Mouse (Mus musculus) kidney, adult 8-10 months (tissue): ENCODE results near the gene Amotl2.

Experiments used
- DNase-seq, 2 experiments: peaks; one replicate each; pipeline ENCODE4 v3.0.0; 2022

Amotl2 gene

GRCm38 (mm10) chr9:102719936-102720566 lies 3.6 kb downstream of the Amotl2 start:
- DNase-seq, result no peak

GRCm38 (mm10) chr9:102720567-102721167 lies 4.2 kb downstream of the Amotl2 start:
- DNase-seq, result no peak

GRCm38 (mm10) chr9:102721406-102721978 lies 5.0 kb downstream of the Amotl2 start:
- no peak for DNase-seq

- DNase-seq, result peak in 1 of 2 experiments; percentile 22
These were observed 5.6 kb downstream of the Amotl2 start for GRCm38 (mm10) chr9:102722071-102722561.

- DNase-seq, result peak in 1 of 2 experiments; percentile 23
These were observed 6.3 kb downstream of the Amotl2 start for GRCm38 (mm10) chr9:102722750-102723149.

DNA sequence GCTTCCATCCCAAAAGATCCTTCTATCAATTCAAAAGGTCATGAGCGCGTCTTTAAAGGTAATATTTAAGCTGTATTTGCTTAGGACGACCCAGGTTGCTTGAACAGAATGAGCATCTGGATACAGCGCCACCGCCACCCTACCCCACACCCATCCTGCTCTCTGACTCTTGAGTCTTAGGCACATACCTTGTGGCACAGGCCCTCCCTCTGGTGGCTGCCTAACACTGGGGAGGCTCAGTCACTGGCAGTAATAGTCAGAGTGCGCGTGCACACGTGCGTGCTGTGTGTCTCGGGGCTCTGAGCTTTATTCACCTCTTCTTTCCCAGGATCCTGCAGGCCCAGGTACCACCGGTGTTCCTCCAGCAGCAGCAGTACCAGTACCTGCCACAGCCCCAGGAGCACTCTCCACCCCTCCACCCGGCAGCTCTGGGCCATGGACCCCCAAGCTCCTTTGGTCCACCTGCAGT lies 6.8 kb downstream of the Amotl2 start:
- peak in 1 of 2 experiments; percentile 55 for DNase-seq

DNA sequence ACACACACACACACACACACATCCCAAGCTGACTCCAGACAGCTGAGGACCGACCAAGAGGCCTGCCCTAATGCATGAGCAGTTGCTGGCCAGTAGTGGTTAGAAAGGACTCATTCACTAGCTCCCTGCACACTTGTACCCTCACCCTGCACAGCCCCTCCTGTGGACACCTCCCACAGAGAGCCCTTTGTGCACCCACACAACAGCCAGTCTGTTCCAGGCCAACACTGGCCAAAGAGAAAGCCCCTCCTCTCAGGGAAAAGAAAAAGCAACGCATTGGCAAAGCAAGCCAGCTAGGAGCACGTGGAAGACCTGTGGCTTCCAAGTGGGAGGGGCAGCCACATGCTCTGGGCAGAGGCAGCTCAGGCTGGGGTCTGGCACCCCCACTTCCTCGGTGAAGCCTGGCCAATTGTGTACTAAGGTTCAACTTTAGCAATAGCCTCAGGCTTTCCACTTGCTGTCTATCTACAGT lies 7.6 kb downstream of the Amotl2 start:
- DNase-seq, result peak; percentile 93 to 95

- DNase-seq, result peak in 1 of 2 experiments; percentile 22
These were observed 8.5 kb downstream of the Amotl2 start for GRCm38 (mm10) chr9:102724942-102725341.

GRCm38 (mm10) chr9:102725958-102726654 lies 9.6 kb downstream of the Amotl2 start:
- peak; percentile 94 to 96 for DNase-seq

- peak in 1 of 2 experiments; percentile 32 for DNase-seq
These were observed 10.3 kb downstream of the Amotl2 start for GRCm38 (mm10) chr9:102726811-102727210.

DNA sequence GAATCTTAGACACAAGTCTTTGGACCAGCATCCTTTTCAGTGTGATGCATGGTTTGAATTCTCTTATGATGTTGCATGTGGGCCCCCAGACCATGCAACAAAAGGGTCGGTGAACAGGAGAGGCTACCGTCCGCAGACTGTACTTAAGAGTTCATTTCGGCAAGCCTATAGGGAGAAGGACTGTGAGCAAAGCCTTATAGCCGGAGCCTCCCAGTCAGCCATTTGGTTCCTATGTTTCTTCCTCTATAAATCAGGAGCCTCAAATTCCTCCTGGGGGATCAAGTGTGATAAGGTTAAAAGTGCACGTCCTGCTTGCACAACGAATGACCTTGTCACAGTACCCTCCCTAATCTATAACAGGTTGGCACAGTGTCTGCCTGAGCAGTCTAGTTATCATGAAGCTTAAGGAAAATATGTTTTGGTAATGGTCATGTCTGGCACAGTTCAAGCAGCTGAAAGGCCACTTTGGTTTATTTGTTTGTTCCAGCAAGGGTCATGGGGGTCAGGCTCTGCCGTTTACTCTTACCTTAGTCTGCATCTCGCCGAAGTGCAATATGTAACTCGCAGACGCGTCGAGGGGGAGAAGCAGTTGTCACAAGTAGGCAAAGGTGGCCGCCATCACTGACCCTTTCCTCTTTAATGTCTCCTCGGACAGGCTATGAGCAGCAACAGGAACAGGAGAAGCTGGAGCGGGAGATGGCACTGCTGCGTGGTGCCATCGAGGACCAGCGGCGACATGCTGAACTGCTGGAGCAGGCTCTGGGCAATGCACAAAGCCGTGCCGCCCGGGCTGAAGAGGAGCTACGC lies 11.4 kb downstream of the Amotl2 start:
- DNase-seq, result peak in 1 of 2 experiments; percentile 22

GRCm38 (mm10) chr9:102728469-102728747 lies 11.9 kb downstream of the Amotl2 start:
- DNase-seq, result no peak

- peak in 1 of 2 experiments; percentile 22 for DNase-seq
These were observed 12.8 kb downstream of the Amotl2 start for GRCm38 (mm10) chr9:102729093-102729845.

DNA sequence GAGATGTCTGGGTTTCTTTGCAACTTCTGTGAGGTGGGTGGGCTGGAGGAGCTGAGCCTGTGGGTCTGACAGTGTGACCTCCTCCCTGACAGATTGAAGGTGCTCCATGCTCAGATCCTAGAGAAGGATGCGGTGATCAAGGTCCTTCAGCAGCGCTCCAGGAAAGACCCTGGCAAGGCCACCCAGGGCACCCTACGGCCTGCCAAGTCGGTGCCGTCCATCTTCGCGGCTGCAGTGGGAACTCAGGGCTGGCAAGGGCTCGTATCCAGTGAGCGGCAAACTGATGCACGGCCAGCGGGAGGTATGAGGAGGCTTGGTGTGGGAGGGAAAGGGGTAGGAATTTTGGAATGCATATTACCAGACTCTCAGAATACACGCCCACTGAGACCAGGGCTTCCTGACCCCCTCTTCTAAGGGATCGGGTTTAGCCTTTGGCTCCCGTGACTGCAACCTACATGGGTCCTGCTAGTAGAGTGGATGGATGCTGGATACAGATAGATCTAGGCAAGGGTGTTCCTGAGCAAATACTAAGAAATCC lies 13.5 kb downstream of the Amotl2 start:
- DNase-seq, result peak in 1 of 2 experiments; percentile 21

GRCm38 (mm10) chr9:102731044-102731471 lies 14.6 kb downstream of the Amotl2 start:
- DNase-seq, result peak in 1 of 2 experiments; percentile 43

- DNase-seq, result no peak
These were observed 15.2 kb downstream of the Amotl2 start for GRCm38 (mm10) chr9:102731574-102732175.

DNA sequence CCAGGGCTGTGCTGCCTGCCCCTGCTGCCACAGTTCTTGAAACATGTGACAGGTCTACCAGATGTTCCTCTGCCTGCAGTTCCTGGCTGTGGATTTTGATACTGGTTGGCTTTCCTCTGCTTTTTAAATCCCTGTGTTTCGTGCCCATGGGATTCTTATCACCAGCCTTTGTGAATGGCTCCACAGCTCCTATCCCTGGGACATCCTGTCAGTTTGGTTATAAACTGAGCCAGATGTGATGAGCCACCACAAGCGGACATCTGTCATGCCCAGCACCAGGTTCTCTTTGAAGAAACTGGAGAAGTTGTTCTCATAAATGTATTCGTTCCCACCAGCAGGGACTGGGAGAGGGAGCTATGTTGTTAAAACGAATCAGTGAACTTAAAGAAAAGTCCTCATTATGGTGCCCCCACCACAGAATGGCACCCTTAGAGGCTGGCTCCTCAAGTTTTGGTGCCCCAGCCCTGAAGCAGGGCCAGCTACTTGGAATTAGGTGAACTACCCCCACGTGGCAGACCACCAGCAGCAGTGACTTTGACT lies 15.9 kb downstream of the Amotl2 start:
- DNase-seq, result peak in 1 of 2 experiments; percentile 27

DNA sequence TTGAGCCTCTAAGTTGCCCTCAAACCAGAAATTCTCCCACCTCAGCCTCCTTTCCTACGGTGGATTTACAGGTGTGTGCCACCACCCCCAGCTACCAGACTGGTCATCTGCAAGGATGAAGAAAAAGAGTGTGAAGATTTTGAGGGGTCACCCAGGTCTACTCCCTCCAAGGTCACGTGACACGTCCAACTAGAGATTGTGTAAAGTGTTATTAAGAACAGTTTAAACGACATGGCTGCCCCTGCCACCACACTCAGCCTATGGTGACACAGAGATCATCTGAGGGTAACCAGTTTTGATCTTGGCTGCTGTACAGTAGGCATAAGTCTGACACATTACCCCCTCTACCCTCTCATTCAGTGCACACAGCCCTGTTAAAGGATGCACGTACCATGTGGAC lies 17.0 kb downstream of the Amotl2 start:
- no peak for DNase-seq

- DNase-seq, result peak in 1 of 2 experiments; percentile 65
These were observed 17.7 kb downstream of the Amotl2 start for GRCm38 (mm10) chr9:102733999-102734738.

DNA sequence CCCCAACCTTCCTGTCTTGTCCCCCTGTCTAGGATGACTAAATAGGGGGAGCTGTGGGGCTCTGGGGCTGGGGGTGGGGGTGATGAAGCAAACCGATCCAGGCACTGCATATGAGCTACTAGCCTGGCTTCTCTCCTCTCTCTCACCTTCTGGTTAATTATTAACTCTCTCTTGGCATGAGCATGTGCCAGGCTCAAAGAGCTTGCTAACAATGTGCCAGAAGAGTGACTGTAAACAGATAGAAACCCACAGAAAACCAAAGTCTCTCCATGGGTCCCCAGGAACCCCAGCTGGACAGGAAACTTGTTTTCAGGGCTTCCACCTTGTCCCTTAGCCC lies 18.2 kb downstream of the Amotl2 start:
- peak; percentile 70 to 94 for DNase-seq
